Mouse (Mus musculus) ES-CJ7 (cell line): Measurements from ENCODE around the gene Gm8104.
"Not testable (repeated sequence)": the region's sequence is repeated elsewhere in the genome, so short reads cannot be mapped to it uniquely, and the experiment has no call there.

Experiments
- DNase-seq: peaks from one replicate; pipeline ENCODE4 v3.0.0; 2011; ENCODE audit warnings: low read depth, low spot score

Gm8104 gene

GRCm38 (mm10) chr14:43100301-43100700 lies at the start of gene Gm8104:
Gm8104 (plus strand) TSS chr14:43100601.
- not testable (repeated sequence) for DNase-seq

DNA sequence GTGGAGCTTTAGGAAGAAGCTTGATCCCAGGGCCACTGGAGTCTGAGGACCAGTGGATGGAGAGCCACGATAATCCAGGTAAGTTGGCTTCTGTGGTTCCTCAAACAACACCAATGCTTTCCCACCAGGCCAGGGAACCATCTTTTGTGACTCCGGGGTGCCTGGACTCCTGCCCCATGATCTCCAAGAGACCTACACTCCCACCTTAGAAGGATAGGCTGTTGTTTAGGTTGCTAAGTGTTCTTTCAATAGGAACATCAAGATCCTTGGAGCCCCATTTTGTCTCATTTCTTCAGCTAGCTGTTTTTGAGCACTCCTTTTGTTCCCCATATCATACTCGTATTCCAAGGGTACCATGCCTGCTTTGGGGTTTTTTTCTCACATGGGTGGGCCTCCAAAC lies 42.3 kb upstream of the Gm8104 start:
- not testable (repeated sequence) for DNase-seq

- not testable (repeated sequence) for DNase-seq
Observed at GRCm38 (mm10) chr14:43060179-43060578, 40.2 kb upstream of the Gm8104 start.

DNA sequence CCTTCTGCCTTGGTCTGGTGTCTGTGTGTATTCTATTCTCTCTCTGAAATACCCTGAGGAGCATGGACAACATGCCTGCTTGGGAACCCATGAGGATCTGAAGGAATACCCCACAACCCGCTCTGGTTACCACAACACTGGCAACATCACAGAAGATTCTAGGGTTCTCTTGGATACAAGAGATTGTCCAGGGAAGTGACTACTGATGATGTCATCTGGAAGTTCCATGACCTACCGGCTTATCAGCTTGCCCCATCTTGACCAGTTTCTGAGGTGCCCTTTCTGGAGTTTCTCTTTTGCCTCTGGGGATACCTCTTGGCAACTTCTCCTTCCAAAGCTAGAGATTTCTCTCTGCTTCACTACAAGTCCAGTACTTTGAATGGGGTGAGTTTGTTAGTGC lies 23.9 kb upstream of the Gm8104 start, which contains the start of gene Gm8094:
Gene Gm8094 (minus strand): TSS at position 101 of the 400 bp plus-strand sequence.
- DNase-seq: not testable (repeated sequence)

DNA sequence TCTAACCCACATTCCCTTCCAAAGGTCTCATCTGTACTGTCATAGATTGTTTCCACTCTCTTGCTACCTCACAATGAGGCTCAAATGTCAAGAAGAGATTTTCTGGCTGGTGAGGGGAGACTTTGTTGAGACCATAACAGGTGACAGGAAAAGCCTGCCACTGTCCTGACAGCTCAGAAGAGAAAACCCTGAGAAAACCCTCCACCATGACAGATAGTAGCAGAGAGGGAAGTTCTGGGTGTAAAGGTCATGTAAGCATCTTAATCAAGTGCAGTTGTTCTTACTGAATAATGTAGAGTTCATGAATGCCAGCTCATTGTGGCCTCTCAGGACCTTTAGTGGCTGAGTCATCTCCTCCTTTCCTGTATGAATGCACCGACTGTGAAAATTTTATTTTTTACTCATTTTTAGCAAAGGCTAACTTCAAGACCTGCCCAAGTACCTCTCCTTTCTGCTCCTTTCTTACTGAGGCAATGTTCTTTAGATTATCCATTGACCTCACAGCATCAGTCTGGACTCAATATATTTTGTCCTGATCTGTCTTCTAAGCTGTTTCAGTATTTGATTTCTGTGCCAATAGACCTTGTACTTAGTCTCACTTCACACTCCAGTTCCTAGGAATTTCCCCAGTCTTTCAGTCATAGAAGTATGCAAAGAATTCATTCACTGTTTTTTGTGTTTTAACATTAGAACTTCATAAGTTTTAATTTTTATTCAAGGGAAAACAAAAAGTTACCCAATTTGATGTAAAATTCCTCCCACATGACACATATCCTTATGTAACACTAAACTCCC lies 15.3 kb upstream of the Gm8104 start:
- DNase-seq: not testable (repeated sequence)

GRCm38 (mm10) chr14:43089103-43089919 lies 11.1 kb upstream of the Gm8104 start:
- not testable (repeated sequence) for DNase-seq

DNA sequence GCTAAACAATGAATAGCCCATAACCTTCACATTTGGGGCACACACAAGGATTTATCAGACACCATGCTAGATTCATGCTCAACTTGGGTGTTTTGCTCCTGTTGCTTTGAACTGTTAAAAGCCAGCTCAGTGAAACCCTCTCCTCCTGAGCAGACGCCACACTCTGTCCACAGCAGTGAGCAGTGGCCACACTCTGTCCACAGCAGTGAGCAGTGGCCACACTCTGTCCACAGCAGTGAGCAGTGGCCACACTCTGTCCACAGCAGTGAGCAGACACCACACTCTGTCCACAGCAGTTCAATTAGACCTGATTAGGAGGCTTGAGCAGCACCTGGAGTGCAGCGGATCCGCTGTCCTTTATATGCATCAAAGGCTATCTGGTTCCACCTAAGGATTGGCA lies 19.3 kb downstream of the Gm8104 start:
- DNase-seq: not testable (repeated sequence)

DNA sequence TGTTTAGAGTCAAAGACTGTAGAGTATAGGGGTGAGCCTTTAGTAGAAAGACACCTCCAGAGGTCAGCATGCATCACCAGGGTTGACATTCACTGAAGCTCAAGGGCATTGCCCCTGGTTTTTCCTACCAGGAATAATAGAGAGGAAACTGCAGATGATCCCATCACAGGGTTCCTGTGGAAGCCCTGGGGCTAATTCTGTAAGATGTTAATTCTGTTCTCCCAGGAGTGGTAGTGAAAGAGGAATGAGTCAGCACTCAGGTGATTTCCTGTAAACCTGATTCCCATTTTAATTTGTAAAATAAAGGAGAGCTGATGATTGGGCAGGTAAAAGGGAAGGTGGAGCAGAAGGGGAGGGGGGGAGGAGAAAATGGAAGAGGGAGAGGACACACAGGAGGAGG lies 25.9 kb downstream of the Gm8104 start:
- DNase-seq: peak; percentile 45
